Mouse (Mus musculus): ENCODE measurements around the gene Izumo4. TPM values are rescaled to one million over a fixed set of nuclear protein-coding genes. Genes with fewer than 3 reads are reported as not detected.
A peak's percentile ranks its signal among the peaks of the same experiment; 100 is the strongest.

Gene Izumo4
- total and polyA plus RNA-seq, 3 experiments, result 2.7 to 9.6 (median 5.9) TPM

DNA sequence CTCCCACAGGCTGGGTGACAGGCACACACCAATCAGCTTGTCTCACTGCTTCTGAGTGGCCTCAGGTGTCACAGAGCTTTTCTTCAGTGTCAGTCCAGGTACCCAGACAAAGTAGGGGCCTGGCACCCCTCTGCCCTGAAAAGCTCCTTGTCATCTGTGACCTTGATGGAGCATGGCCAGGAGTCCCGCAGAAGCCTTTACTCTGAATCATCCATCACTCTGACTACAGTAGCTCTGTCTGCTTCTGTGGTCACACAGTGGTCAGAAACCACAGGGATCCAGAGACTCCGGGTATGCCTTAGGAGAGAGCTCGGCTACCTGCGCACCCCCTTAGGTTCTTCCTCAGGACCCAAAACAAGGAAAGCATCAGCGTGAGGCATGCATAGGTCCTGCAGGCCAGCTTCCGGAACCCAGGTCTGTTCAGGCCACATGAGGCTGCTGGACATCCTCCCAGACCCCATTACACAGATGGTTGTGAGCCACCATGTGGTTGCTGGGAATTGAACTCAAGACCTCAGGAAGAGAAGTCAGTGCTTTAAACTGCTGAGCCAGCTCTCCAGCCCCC is 48.7 kb upstream of the Izumo4 start:
- no peaks in the 10 kb centered on the region for H3K79me2 ChIP-seq (replicated peaks; ENCODE audit: control insufficient read depth, extremely low read depth, insufficient read depth, poor library complexity, severe bottlenecking)
- H3K27me3 ChIP-seq (replicated peaks), result no peaks in the 10 kb centered on the region
- H3K9me3 ChIP-seq (replicated peaks; ENCODE audit: low read length), result no peaks in the 10 kb centered on the region
- H3K4me1 ChIP-seq (ENCODE audit: control insufficient read depth in 1 of 2, insufficient read depth in 2 of 2), result peaks cover 20 to 40% of the 10 kb centered on the region in 2 experiments
- TF ChIP-seq ZKSCAN1 (IDR thresholded peaks at IDR 0.05; ENCODE audit: borderline replicate concordance, low read depth, low read length) (no peak), SMC3 (IDR thresholded peaks at IDR 0.05; ENCODE audit: low read depth, low read length) (peak; percentile 8; the same call in 1 of the 2 replicates)
- H3K9ac ChIP-seq (ENCODE audit: insufficient read depth, low read depth), result no peak overlapping the region
- H3K36me3 ChIP-seq (replicated peaks in 1 of 2; ENCODE audit: control insufficient read depth in 1 of 2, insufficient read depth in 1 of 2, low read length in 1 of 2), result peaks cover 0 to 23% of the 10 kb centered on the region in 2 experiments
- H3K4me2 ChIP-seq (ENCODE audit: insufficient read depth, low read depth, poor library complexity, severe bottlenecking), result no peak overlapping the region
- in situ Hi-C loops (cut with MboI; ENCODE audit: low pct_ligation_motif_present, low pct_unique_long_range_greater_than_20kb, low sequenced_read_pairs), result no loop called here
- dilution Hi-C loops (cut with MboI; ENCODE audit: extremely low pct_ligation_motif_present, extremely low pct_unique_long_range_greater_than_20kb, low sequenced_read_pairs), result no loop called here
- no peak overlapping the region for H3K4me3 ChIP-seq (replicated peaks in 1 of 3; ENCODE audit: low read depth in 2 of 3, low read length in 2 of 3, poor library complexity in 1 of 3)
- no peak overlapping the region for H3K27ac ChIP-seq (ENCODE audit: insufficient read depth, low read depth)
- no peak for DNase-seq (ENCODE audit: extremely low read depth)

DNA sequence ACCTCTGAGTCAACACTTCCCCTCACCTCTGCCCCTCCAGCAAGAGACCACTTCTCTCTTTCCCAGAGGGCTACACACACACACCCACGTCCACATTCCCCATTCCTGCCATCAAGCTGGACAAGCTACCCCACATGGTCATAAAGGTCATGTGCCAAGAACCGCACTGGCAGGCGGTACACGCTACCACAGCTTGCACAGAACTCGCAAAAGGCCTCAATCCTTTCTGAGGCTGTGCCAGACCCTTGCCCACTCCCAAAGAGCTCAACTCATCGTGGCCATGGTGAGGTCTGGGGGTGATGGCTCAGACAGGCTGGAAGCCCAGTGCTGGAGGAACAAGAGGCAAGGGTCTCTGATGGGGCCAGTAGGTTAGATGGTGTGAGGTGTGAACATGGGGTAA is 47.1 kb upstream of the Izumo4 start:
- in situ Hi-C loops (cut with MboI; ENCODE audit: low pct_ligation_motif_present, low pct_unique_long_range_greater_than_20kb, low sequenced_read_pairs), result no loop called here
- H3K4me3 ChIP-seq (replicated peaks in 1 of 3; ENCODE audit: low read depth in 2 of 3, low read length in 2 of 3, poor library complexity in 1 of 3), result no peak overlapping the region
- peaks cover 0 to 18% of the 10 kb centered on the region in 2 experiments for H3K36me3 ChIP-seq (replicated peaks in 1 of 2; ENCODE audit: control insufficient read depth in 1 of 2, insufficient read depth in 1 of 2, low read length in 1 of 2)
- H3K79me2 ChIP-seq (replicated peaks; ENCODE audit: control insufficient read depth, extremely low read depth, insufficient read depth, poor library complexity, severe bottlenecking), result no peaks in the 10 kb centered on the region
- TF ChIP-seq MXI1 (IDR thresholded peaks at IDR 0.05; ENCODE audit: low read depth, low read length), result no peak
- no peak for TF ChIP-seq EP300 (IDR thresholded peaks at IDR 0.05; ENCODE audit: low read length)
- TF ChIP-seq POLR2AphosphoS2 (IDR thresholded peaks at IDR 0.05; ENCODE audit: low read depth, low read length), result no peak
- TF ChIP-seq MAX (IDR thresholded peaks at IDR 0.05; ENCODE audit: low read length), result no peak
- TF ChIP-seq ZKSCAN1 (IDR thresholded peaks at IDR 0.05; ENCODE audit: borderline replicate concordance, low read depth, low read length), result no peak
- TF ChIP-seq ZNF384 (IDR thresholded peaks at IDR 0.05; ENCODE audit: low read depth, low read length), result no peak
- no peak for TF ChIP-seq PAX5 (IDR thresholded peaks at IDR 0.05; ENCODE audit: low read length)
- H3K4me1 ChIP-seq (ENCODE audit: control insufficient read depth in 1 of 2, insufficient read depth in 2 of 2), result peaks cover 22 to 49% of the 10 kb centered on the region in 2 experiments
- dilution Hi-C loops (cut with MboI; ENCODE audit: extremely low pct_ligation_motif_present, extremely low pct_unique_long_range_greater_than_20kb, low sequenced_read_pairs), result no loop called here
- no peak overlapping the region for H3K4me2 ChIP-seq (ENCODE audit: insufficient read depth, low read depth, poor library complexity, severe bottlenecking)
- H3K27ac ChIP-seq (ENCODE audit: insufficient read depth, low read depth), result no peak overlapping the region
- DNase-seq (ENCODE audit: extremely low read depth), result no peak
- no peaks in the 10 kb centered on the region for H3K27me3 ChIP-seq (replicated peaks)
- H3K9me3 ChIP-seq (replicated peaks; ENCODE audit: low read length), result no peaks in the 10 kb centered on the region
- H3K9ac ChIP-seq (ENCODE audit: insufficient read depth, low read depth), result no peak overlapping the region

DNA sequence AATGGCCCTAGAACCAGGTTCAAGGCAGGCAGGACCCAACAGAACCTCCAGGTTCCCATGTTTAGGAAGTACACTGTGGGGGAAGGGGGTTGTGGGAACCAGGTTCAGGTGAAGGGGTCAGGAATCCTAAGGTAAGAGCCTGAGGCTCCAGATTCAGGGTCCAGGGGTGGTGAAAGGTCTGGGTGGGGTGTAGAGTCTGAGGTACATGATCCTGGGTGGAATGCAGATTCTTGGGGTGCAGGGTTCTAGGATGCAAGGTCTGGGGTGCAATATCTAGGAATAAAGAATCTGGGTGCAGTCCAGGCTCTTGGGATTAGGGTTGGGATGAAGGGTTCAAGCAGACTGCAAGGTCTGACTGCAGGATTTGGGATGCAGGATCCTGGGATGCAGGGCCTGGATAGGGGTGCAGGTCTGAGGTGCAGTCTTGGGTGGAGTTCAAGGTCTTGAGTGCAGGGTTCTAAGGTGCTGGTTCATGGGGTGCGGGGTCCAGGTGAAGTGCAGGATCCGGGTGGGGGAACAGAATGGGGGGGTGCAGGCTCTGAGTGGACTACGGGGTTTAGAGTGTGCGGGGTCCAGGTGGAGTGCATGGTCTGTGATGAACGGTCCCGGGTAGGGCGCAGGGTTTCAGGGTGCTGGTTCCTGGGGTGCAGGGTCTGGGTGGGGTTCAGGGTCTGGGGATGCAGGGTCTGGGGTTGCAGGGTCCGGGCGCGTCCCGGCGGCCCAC is 46.4 kb upstream of the Izumo4 start:
- H3K27ac ChIP-seq (ENCODE audit: insufficient read depth, low read depth), result no peak overlapping the region
- no peaks in the 10 kb centered on the region for H3K27me3 ChIP-seq (replicated peaks)
- H3K9ac ChIP-seq (ENCODE audit: insufficient read depth, low read depth), result peak overlapping the region; percentile 94
- peaks cover 0 to 15% of the 10 kb centered on the region in 2 experiments for H3K36me3 ChIP-seq (replicated peaks in 1 of 2; ENCODE audit: control insufficient read depth in 1 of 2, insufficient read depth in 1 of 2, low read length in 1 of 2)
- H3K9me3 ChIP-seq (replicated peaks; ENCODE audit: low read length), result no peaks in the 10 kb centered on the region
- no peak for DNase-seq (ENCODE audit: extremely low read depth)
- peak overlapping the region; percentile 62; the same call in 1 of the 2 replicates for H3K4me2 ChIP-seq (ENCODE audit: insufficient read depth, low read depth, poor library complexity, severe bottlenecking)
- H3K4me3 ChIP-seq (replicated peaks in 1 of 3; ENCODE audit: low read depth in 2 of 3, low read length in 2 of 3, poor library complexity in 1 of 3), result peak overlapping the region; percentile 77 to 86 (median 78)
- peaks cover 19 to 45% of the 10 kb centered on the region in 2 experiments for H3K4me1 ChIP-seq (ENCODE audit: control insufficient read depth in 1 of 2, insufficient read depth in 2 of 2)
- dilution Hi-C loops (cut with MboI; ENCODE audit: extremely low pct_ligation_motif_present, extremely low pct_unique_long_range_greater_than_20kb, low sequenced_read_pairs), result no loop called here
- TF ChIP-seq RAD21 (IDR thresholded peaks at IDR 0.05; ENCODE audit: low read depth, low read length) (no peak), MAZ (IDR thresholded peaks at IDR 0.05; ENCODE audit: low read depth, low read length) (no peak), RCOR1 (conservative IDR thresholded peaks at IDR 0.05; ENCODE audit: low read depth, low read length) (no peak), MAFK (IDR thresholded peaks at IDR 0.05; ENCODE audit: insufficient replicate concordance, low read length) (no peak), JUND (conservative IDR thresholded peaks at IDR 0.05; ENCODE audit: low read depth, low read length) (no peak), USF1 (IDR thresholded peaks at IDR 0.05; ENCODE audit: low read depth, low read length) (no peak), ZNF384 (IDR thresholded peaks at IDR 0.05; ENCODE audit: low read depth, low read length) (no peak), USF2 (conservative IDR thresholded peaks at IDR 0.05; ENCODE audit: low read depth, low read length) (no peak), CTCF (conservative IDR thresholded peaks at IDR 0.05 in 1 of 2, IDR thresholded peaks at IDR 0.05 in 1 of 2; ENCODE audit: low read depth in 2 of 2, low read length in 2 of 2) (no peak), E2F4 (IDR thresholded peaks at IDR 0.05; ENCODE audit: insufficient replicate concordance, low read depth, low read length) (no peak), CHD2 (IDR thresholded peaks at IDR 0.05; ENCODE audit: low read length) (no peak), CHD1 (IDR thresholded peaks at IDR 0.05; ENCODE audit: low read depth, low read length) (no peak), ZC3H11A (IDR thresholded peaks at IDR 0.05; ENCODE audit: low read depth, low read length) (no peak)
- H3K79me2 ChIP-seq (replicated peaks; ENCODE audit: control insufficient read depth, extremely low read depth, insufficient read depth, poor library complexity, severe bottlenecking), result no peaks in the 10 kb centered on the region
- in situ Hi-C loops (cut with MboI; ENCODE audit: low pct_ligation_motif_present, low pct_unique_long_range_greater_than_20kb, low sequenced_read_pairs), result no loop called here

Measured in CH12.LX (cell line).